Mouse (Mus musculus): ENCODE measurements around the gene Usp16. TPM values are rescaled to one million over a fixed set of nuclear protein-coding genes. Genes with fewer than 3 reads are reported as not detected.

Usp16 gene
- 32.9 and 41.5 TPM in 2 replicates for polyA plus RNA-seq (2015; fragmentation: Nextera tagmentation; extraction: Ambion mirVana)

DNA sequence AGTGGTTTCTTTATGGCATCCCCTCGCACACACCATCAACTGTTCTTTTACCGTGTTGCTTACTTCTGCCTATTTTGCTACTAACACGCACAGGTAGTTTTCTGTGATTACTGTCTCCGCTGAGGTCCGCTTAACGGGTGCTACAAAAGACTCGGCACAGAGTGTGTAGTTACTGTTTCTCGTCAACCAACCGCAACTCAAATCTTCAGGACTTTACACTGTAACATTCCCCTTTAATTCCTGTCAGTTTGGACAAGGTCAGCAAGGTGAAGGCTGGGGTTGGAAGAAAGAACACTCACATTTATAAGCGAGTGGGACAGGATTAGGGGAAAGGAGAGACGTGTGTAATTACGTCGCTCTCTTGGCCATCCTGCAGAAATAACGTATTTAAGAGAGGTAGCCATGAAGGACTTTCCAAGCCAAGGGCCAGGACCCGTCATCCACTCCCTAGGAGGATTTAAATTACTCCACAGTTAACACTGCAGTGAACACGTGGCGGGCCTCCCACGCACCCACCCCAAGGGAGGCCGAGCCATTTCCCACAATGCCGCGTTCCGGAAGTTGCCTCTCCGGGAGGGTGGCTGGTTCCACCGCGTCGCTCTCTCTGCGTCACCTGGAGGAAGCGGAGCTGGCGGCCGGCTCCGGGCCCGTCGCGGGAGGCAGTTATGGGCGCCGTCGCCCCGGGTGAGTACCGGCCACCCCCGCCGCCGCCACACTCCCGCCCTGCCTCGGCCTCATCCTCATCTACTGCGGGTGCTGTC, at the start of gene Usp16:
TSS of gene Usp16 (plus strand) at position 285 of the 761 bp plus-strand sequence.
- 8% methylated on average over 44 of the region's 45 CpGs for WGBS
- peak; percentile 96 for ATAC-seq (replicated peaks; ENCODE audit: extremely low read depth, insufficient read depth, low FRiP score)
- H3K9me3 ChIP-seq (replicated peaks; ENCODE audit: control insufficient read depth, low read length): no peaks in the 10 kb centered on the region
- peak within 1 kb of the TSS; percentile 78 for H3K9ac ChIP-seq (ENCODE audit: low read length)
- H3K4me3 ChIP-seq (ENCODE audit: low read length): peak within 1 kb of the TSS; percentile 69
- peak within 1 kb of the TSS; percentile 84 for H3K27ac ChIP-seq (ENCODE audit: low read length)
- 0 out of 2 replicates have a peak, but pooled peaks cover 2% of the 10 kb centered on the region for H3K36me3 ChIP-seq (ENCODE audit: control insufficient read depth, insufficient read depth)
- H3K27me3 ChIP-seq (ENCODE audit: control insufficient read depth, insufficient read depth, low read length): no peaks in the 10 kb centered on the region
- H3K4me2 ChIP-seq (ENCODE audit: low read depth, low read length): peak within 1 kb of the TSS; percentile 87
- H3K4me1 ChIP-seq (ENCODE audit: control insufficient read depth, insufficient read depth, low read length): peaks cover 12% of the 10 kb centered on the region

GRCm38 (mm10) chr16:87405001-87405400, 49.5 kb upstream of the Usp16 start:
- Histone ChIP-seq H3K4me3 (ENCODE audit: low read length) (no peak overlapping the region), H3K36me3 (ENCODE audit: control insufficient read depth, insufficient read depth) (peaks cover 74% of the 10 kb centered on the region), H3K9ac (ENCODE audit: low read length) (no peak overlapping the region), H3K27ac (ENCODE audit: low read length) (no peak overlapping the region), H3K27me3 (ENCODE audit: control insufficient read depth, insufficient read depth, low read length) (no peaks in the 10 kb centered on the region), H3K4me1 (ENCODE audit: control insufficient read depth, insufficient read depth, low read length) (no peaks in the 10 kb centered on the region), H3K4me2 (ENCODE audit: low read depth, low read length) (no peak overlapping the region), H3K9me3 (replicated peaks; ENCODE audit: control insufficient read depth, low read length) (no peaks in the 10 kb centered on the region)
- ATAC-seq (replicated peaks; ENCODE audit: extremely low read depth, insufficient read depth, low FRiP score): no peak
- WGBS: 84% methylated on average over 3 of the region's 3 CpGs

GRCm38 (mm10) chr16:87420662-87421061, 33.8 kb upstream of the Usp16 start:
- H3K4me2 ChIP-seq (ENCODE audit: low read depth, low read length): no peak overlapping the region

DNA sequence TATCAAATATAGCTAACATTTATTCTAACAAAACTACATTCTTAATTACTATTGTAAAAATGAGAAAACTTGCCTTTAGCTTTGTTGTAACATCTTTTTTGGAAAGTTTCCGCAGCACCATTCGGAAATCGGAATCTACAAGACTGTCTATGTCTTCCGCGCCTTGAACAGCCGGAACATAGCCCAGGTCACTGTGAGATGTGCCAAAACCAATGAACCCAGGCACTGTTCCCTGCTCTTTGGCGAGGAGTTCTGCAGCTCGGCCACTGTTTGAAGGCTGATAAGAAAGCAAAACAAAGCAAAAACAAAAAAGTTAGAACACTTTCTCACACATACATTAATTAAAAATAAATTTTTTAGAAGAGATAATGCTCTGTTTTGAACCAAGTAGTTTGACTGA, 27.0 kb upstream of the Usp16 start:
- 86% methylated on average over 8 of the region's 8 CpGs for WGBS
- H3K4me3 ChIP-seq (ENCODE audit: low read length): no peak overlapping the region
- peaks cover 7% of the 10 kb centered on the region for H3K4me1 ChIP-seq (ENCODE audit: control insufficient read depth, insufficient read depth, low read length)
- no peak overlapping the region for H3K4me2 ChIP-seq (ENCODE audit: low read depth, low read length)
- ATAC-seq (replicated peaks; ENCODE audit: extremely low read depth, insufficient read depth, low FRiP score): no peak
- no peak overlapping the region for H3K27ac ChIP-seq (ENCODE audit: low read length)
- no peaks in the 10 kb centered on the region for H3K27me3 ChIP-seq (ENCODE audit: control insufficient read depth, insufficient read depth, low read length)
- H3K9ac ChIP-seq (ENCODE audit: low read length): no peak overlapping the region
- H3K36me3 ChIP-seq (ENCODE audit: control insufficient read depth, insufficient read depth): peaks cover 38% of the 10 kb centered on the region
- no peaks in the 10 kb centered on the region for H3K9me3 ChIP-seq (replicated peaks; ENCODE audit: control insufficient read depth, low read length)

More at GRCm38 (mm10) chr16:87420662-87421061, 33.8 kb upstream of the Usp16 start:
- WGBS: 95% methylated on average over 8 of the region's 8 CpGs
- H3K27ac ChIP-seq (ENCODE audit: low read length): no peak overlapping the region
- H3K36me3 ChIP-seq (ENCODE audit: control insufficient read depth, insufficient read depth): peaks cover 89% of the 10 kb centered on the region
- no peaks in the 10 kb centered on the region for H3K27me3 ChIP-seq (ENCODE audit: control insufficient read depth, insufficient read depth, low read length)
- no peaks in the 10 kb centered on the region for H3K4me1 ChIP-seq (ENCODE audit: control insufficient read depth, insufficient read depth, low read length)
- peaks cover 10% of the 10 kb centered on the region for H3K9me3 ChIP-seq (replicated peaks; ENCODE audit: control insufficient read depth, low read length)
- H3K9ac ChIP-seq (ENCODE audit: low read length): no peak overlapping the region
- no peak for ATAC-seq (replicated peaks; ENCODE audit: extremely low read depth, insufficient read depth, low FRiP score)
- no peak overlapping the region for H3K4me3 ChIP-seq (ENCODE audit: low read length)

DNA sequence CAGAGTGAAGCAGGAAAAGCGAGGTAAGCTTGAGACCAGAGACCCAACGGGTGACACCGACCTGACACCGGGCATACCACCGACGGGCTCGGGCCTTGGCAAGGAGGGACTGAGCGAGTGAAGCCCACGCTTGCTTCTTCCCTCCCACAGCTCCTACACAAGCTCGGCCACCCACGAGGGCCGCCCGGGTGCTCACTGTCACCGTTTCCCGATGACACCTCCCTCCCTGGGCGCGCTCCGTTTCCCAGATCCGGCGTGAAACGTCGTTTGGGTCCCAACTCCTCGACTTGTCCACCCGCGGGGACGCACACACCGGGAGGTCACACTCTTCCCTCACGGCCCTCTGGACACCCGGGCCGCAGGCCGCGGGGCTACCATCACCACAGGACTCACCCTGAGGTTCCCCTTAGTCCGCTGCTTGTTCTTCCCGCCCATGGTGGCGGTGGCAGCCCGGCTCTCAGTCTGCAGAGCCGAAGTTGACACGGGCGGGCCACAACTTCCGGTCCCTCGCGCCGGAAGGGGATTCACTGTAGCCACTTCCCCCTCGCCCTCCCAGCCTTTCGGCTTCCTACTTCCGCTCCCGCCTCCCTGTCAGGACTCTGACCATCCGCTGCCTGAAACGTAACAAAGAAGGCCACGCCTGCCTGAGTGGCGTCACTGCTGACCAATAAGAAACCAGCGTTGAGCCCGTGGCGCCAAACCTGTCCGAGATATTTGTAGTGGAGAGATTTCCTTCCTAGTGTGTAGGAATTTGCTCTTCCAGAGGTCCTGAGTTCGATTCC, 22.3 kb upstream of the Usp16 start, which contains the start of gene Ltn1:
TSS of gene Ltn1 (minus strand) at position 580 of the 782 bp plus-strand sequence.
- no peaks in the 10 kb centered on the region for H3K9me3 ChIP-seq (replicated peaks; ENCODE audit: control insufficient read depth, low read length)
- peak within 1 kb of the TSS; percentile 92 for H3K9ac ChIP-seq (ENCODE audit: low read length)
- H3K27ac ChIP-seq (ENCODE audit: low read length): peak within 1 kb of the TSS; percentile 68
- under 1% methylated on average over 54 of the region's 56 CpGs for WGBS
- H3K4me3 ChIP-seq (ENCODE audit: low read length): peak within 1 kb of the TSS; percentile 96
- peaks cover 2% of the 10 kb centered on the region for H3K36me3 ChIP-seq (ENCODE audit: control insufficient read depth, insufficient read depth)
- ATAC-seq (replicated peaks; ENCODE audit: extremely low read depth, insufficient read depth, low FRiP score): peak; percentile 99
- no peaks in the 10 kb centered on the region for H3K27me3 ChIP-seq (ENCODE audit: control insufficient read depth, insufficient read depth, low read length)
- peaks cover 7% of the 10 kb centered on the region for H3K4me1 ChIP-seq (ENCODE audit: control insufficient read depth, insufficient read depth, low read length)
- peak within 1 kb of the TSS; percentile 84 for H3K4me2 ChIP-seq (ENCODE audit: low read depth, low read length)

GRCm38 (mm10) chr16:87434266-87434665, 20.2 kb upstream of the Usp16 start:
- peaks cover 2% of the 10 kb centered on the region for H3K36me3 ChIP-seq (ENCODE audit: control insufficient read depth, insufficient read depth)
- H3K9ac ChIP-seq (ENCODE audit: low read length): no peak overlapping the region
- no peaks in the 10 kb centered on the region for H3K9me3 ChIP-seq (replicated peaks; ENCODE audit: control insufficient read depth, low read length)
- peaks cover 7% of the 10 kb centered on the region for H3K4me1 ChIP-seq (ENCODE audit: control insufficient read depth, insufficient read depth, low read length)
- ATAC-seq (replicated peaks; ENCODE audit: extremely low read depth, insufficient read depth, low FRiP score): no peak
- 83% methylated on average over 7 of the region's 7 CpGs for WGBS
- no peak overlapping the region for H3K27ac ChIP-seq (ENCODE audit: low read length)
- H3K27me3 ChIP-seq (ENCODE audit: control insufficient read depth, insufficient read depth, low read length): no peaks in the 10 kb centered on the region
- H3K4me3 ChIP-seq (ENCODE audit: low read length): no peak overlapping the region
- no peak overlapping the region for H3K4me2 ChIP-seq (ENCODE audit: low read depth, low read length)

GRCm38 (mm10) chr16:87434946-87435345, 19.6 kb upstream of the Usp16 start:
- Histone ChIP-seq H3K27me3 (ENCODE audit: control insufficient read depth, insufficient read depth, low read length) (no peaks in the 10 kb centered on the region), H3K27ac (ENCODE audit: low read length) (no peak overlapping the region), H3K4me1 (ENCODE audit: control insufficient read depth, insufficient read depth, low read length) (peaks cover 12% of the 10 kb centered on the region), H3K9ac (ENCODE audit: low read length) (no peak overlapping the region), H3K4me3 (ENCODE audit: low read length) (no peak overlapping the region), H3K36me3 (ENCODE audit: control insufficient read depth, insufficient read depth) (peaks cover 2% of the 10 kb centered on the region), H3K9me3 (replicated peaks; ENCODE audit: control insufficient read depth, low read length) (no peaks in the 10 kb centered on the region), H3K4me2 (ENCODE audit: low read depth, low read length) (no peak overlapping the region)
- no peak for ATAC-seq (replicated peaks; ENCODE audit: extremely low read depth, insufficient read depth, low FRiP score)
- WGBS: 67% methylated on average over 6 of the region's 6 CpGs

GRCm38 (mm10) chr16:87435411-87436205, 18.9 kb upstream of the Usp16 start:
- H3K9me3 ChIP-seq (replicated peaks; ENCODE audit: control insufficient read depth, low read length): no peaks in the 10 kb centered on the region
- 81% methylated on average over 13 of the region's 13 CpGs for WGBS
- H3K9ac ChIP-seq (ENCODE audit: low read length): no peak overlapping the region
- no peak overlapping the region for H3K27ac ChIP-seq (ENCODE audit: low read length)
- ATAC-seq (replicated peaks; ENCODE audit: extremely low read depth, insufficient read depth, low FRiP score): no peak
- peaks cover 2% of the 10 kb centered on the region for H3K36me3 ChIP-seq (ENCODE audit: control insufficient read depth, insufficient read depth)
- H3K4me3 ChIP-seq (ENCODE audit: low read length): no peak overlapping the region
- H3K4me2 ChIP-seq (ENCODE audit: low read depth, low read length): no peak overlapping the region
- H3K27me3 ChIP-seq (ENCODE audit: control insufficient read depth, insufficient read depth, low read length): no peaks in the 10 kb centered on the region
- H3K4me1 ChIP-seq (ENCODE audit: control insufficient read depth, insufficient read depth, low read length): peaks cover 12% of the 10 kb centered on the region
